Mouse (Mus musculus) induced T-regulatory cell, adult 2 months (primary cell): ENCODE results near the gene Nmt2.

ENCODE experiments used
- DNase-seq: peaks from one replicate; pipeline ENCODE4 v3.0.0-alpha.2; 2012; ENCODE audit warnings: low read depth

Nmt2 gene

GRCm38 (mm10) chr2:3283602-3284472, at the start of gene Nmt2:
Gene Nmt2 (plus strand): TSS chr2:3284212.
- peak; percentile 100 for DNase-seq

GRCm38 (mm10) chr2:3239255-3239654, 44.8 kb upstream of the Nmt2 start:
- DNase-seq: no peak

GRCm38 (mm10) chr2:3244251-3244650, 39.8 kb upstream of the Nmt2 start:
- DNase-seq: no peak

- DNase-seq: no peak
Observed at GRCm38 (mm10) chr2:3251309-3251708, 32.7 kb upstream of the Nmt2 start.

- no peak for DNase-seq
Observed at GRCm38 (mm10) chr2:3266466-3266865, 17.5 kb upstream of the Nmt2 start.

GRCm38 (mm10) chr2:3267879-3268278, 16.1 kb upstream of the Nmt2 start:
- no peak for DNase-seq

- DNase-seq: no peak
Observed at GRCm38 (mm10) chr2:3273349-3273748, 10.7 kb upstream of the Nmt2 start.

- no peak for DNase-seq
Observed at GRCm38 (mm10) chr2:3276106-3276505, 7.9 kb upstream of the Nmt2 start.

GRCm38 (mm10) chr2:3277502-3277901, 6.5 kb upstream of the Nmt2 start:
- no peak for DNase-seq

GRCm38 (mm10) chr2:3281311-3281710, 2.7 kb upstream of the Nmt2 start:
- no peak for DNase-seq

GRCm38 (mm10) chr2:3282866-3283601, 978 bp upstream of the Nmt2 start:
- no peak for DNase-seq

GRCm38 (mm10) chr2:3284473-3285180, 615 bp downstream of the Nmt2 start:
- DNase-seq: peak; percentile 74

- DNase-seq: peak; percentile 65
Observed at GRCm38 (mm10) chr2:3285181-3285530, 1.1 kb downstream of the Nmt2 start.

GRCm38 (mm10) chr2:3285709-3286108, 1.7 kb downstream of the Nmt2 start:
- DNase-seq: no peak

GRCm38 (mm10) chr2:3286243-3286642, 2.2 kb downstream of the Nmt2 start:
- DNase-seq: no peak

GRCm38 (mm10) chr2:3289581-3289980, 5.6 kb downstream of the Nmt2 start:
- DNase-seq: no peak

- DNase-seq: no peak
Observed at GRCm38 (mm10) chr2:3292170-3292569, 8.2 kb downstream of the Nmt2 start.

GRCm38 (mm10) chr2:3295826-3296225, 11.8 kb downstream of the Nmt2 start:
- no peak for DNase-seq

GRCm38 (mm10) chr2:3305426-3306025, 21.5 kb downstream of the Nmt2 start:
- no peak for DNase-seq

- DNase-seq: no peak
Observed at GRCm38 (mm10) chr2:3323132-3323531, 39.1 kb downstream of the Nmt2 start.

GRCm38 (mm10) chr2:3324381-3325130, 40.5 kb downstream of the Nmt2 start:
- DNase-seq: no peak

- DNase-seq: no peak
Observed at GRCm38 (mm10) chr2:3326547-3326946, 42.5 kb downstream of the Nmt2 start.
